Mouse (Mus musculus): Measurements from ENCODE around the gene Slc22a19. TPM values are rescaled to one million over a fixed set of nuclear protein-coding genes. Genes with fewer than 3 reads are reported as not detected.
"Not testable (repeated sequence)": the region's sequence is repeated elsewhere in the genome, so short reads cannot be mapped to it uniquely, and the experiment has no call there.

The Slc22a19 gene
- not detected in 2 replicates for polyA plus RNA-seq (2016; fragmentation: Nextera tagmentation; extraction: Ambion mirVana)

DNA sequence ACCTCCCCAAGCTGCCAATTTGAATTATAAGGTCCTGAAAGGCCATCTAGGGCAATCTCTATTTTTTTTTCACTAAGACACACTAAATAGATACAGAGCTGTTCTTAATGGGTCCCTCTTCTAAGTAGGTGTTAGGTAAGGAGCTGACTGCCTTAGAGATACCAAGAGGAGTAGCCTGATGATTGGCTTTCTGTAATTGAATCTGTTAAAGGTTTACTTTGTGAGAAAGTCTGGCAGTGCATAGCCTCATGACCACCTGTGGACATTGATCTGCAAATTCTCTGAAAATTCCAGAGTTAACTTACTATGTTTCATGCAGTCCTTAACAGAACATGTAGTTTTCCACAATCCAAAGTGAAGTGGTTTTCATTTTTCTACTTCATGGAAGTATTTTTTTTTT lies at the start of gene Slc22a19:
TSS of gene Slc22a19 (minus strand) at position 163 of the 400 bp plus-strand sequence.
- no peak within 1 kb of the TSS for H3K4me3 ChIP-seq
- no peaks in the 10 kb centered on the region for H3K27me3 ChIP-seq (ENCODE audit: poor library complexity, severe bottlenecking)
- H3K4me1 ChIP-seq: no peaks in the 10 kb centered on the region
- no peaks in the 10 kb centered on the region for H3K9me3 ChIP-seq
- no peak within 1 kb of the TSS for H3K27ac ChIP-seq
- no peak for DNase-seq (ENCODE audit: extremely low spot score, low spot score)
- H3K36me3 ChIP-seq (replicated peaks): no peaks in the 10 kb centered on the region

DNA sequence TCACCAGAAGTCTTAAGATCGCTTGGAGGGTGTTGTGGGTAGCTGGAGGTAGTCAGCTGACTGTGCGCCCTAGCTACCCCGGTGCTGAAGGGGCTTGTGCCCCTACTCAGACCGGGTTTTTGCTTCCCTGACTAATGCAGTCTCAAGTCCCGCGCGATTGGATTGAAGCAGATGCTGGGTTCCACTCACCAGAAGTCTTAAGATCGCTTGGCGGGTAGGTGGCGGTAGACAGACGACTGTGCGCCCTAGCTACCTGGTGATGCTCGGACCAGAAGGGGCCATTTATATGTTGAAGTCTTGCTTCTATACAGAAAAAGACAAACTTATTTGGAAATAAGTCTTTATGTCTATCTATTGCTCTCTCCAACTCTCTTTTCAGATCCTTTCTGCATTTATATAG lies 42.3 kb upstream of the Slc22a19 start:
- peaks cover 15% of the 10 kb centered on the region for H3K9me3 ChIP-seq
- WGBS: 71% methylated on average over 13 of the region's 13 CpGs
- not testable (repeated sequence) for DNase-seq (ENCODE audit: extremely low spot score, low spot score); H3K36me3 ChIP-seq (replicated peaks); H3K27ac ChIP-seq; H3K27me3 ChIP-seq (ENCODE audit: poor library complexity, severe bottlenecking); H3K4me1 ChIP-seq; H3K4me3 ChIP-seq

DNA sequence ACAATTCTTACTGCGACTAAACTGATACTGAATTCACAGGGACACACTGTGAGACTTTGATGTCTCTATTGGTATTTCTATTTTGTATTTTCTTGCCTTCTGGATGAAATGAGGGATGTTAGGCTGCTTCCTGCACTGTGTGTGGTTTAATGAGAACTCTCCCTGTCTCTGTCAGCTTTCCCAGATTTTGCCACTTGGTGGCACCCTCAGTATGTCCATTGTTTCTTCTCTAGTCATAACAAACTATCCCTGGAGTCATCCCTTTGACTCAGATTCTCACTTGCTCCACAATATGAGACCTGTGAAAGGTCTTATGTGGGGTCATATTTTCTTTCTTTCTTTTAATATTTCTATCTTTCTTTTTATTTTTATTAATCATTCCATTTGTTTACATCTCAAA lies 18.4 kb upstream of the Slc22a19 start:
- peaks cover 10% of the 10 kb centered on the region; the same call in 1 of the 2 replicates for H3K9me3 ChIP-seq
- 42% methylated on average over 1 of the region's 1 CpGs for WGBS
- no peaks in the 10 kb centered on the region for H3K4me1 ChIP-seq
- no peak overlapping the region for H3K4me3 ChIP-seq
- no peaks in the 10 kb centered on the region for H3K27me3 ChIP-seq (ENCODE audit: poor library complexity, severe bottlenecking)
- DNase-seq (ENCODE audit: extremely low spot score, low spot score): no peak
- no peaks in the 10 kb centered on the region for H3K36me3 ChIP-seq (replicated peaks)
- H3K27ac ChIP-seq: no peak overlapping the region

DNA sequence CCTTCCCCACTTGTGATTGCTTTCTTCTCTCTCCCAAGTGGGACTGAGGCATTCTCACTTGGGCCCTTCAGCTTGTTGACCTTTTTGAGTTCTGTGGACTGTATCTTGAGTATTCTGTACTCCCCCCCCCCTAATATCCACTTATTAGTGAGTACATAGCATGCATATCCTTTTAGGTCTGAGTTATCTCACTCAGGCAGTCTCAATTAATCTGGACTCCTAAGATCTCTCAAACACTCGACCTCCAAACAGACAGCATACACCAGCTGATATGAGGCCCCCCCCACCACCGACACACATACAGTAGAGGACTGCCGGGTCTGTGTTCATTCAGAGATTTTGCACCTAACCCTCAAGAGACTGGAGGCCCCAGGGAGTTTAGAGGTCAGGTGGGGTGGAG lies 18.0 kb downstream of the Slc22a19 start:
- 77% methylated on average over 3 of the region's 3 CpGs for WGBS
- DNase-seq (ENCODE audit: extremely low spot score, low spot score): not testable (repeated sequence)

DNA sequence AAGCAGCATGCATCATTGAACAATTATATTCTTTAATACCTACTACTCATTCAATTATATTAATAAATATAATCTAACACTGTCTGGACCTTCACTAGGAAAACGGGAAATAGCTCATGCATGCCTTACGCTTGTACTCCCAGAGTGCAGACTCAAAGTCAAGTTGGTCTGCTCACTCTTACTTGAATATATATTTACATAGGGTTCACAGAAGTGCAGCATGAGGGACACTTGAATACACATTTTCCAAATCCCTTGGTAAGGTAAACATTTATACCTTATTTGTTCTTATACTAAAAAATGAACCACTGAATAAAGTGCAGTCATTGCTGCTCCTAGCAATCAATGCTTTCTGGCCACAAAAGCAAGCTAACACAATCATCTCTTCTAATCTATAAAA lies 19.9 kb downstream of the Slc22a19 start:
- no peaks in the 10 kb centered on the region for H3K9me3 ChIP-seq
- no peak for DNase-seq (ENCODE audit: extremely low spot score, low spot score)
- no peak overlapping the region for H3K27ac ChIP-seq
- no peaks in the 10 kb centered on the region for H3K4me1 ChIP-seq
- WGBS: 94% methylated on average over 2 of the region's 2 CpGs
- H3K36me3 ChIP-seq (replicated peaks): no peaks in the 10 kb centered on the region
- H3K4me3 ChIP-seq: no peak overlapping the region
- H3K27me3 ChIP-seq (ENCODE audit: poor library complexity, severe bottlenecking): no peaks in the 10 kb centered on the region

More for the DNA sequence above, 18.0 kb downstream of the Slc22a19 start:
- H3K36me3 ChIP-seq (replicated peaks); H3K9me3 ChIP-seq; H3K27me3 ChIP-seq (ENCODE audit: poor library complexity, severe bottlenecking); H3K4me3 ChIP-seq; H3K27ac ChIP-seq; H3K4me1 ChIP-seq: not testable (repeated sequence)

DNA sequence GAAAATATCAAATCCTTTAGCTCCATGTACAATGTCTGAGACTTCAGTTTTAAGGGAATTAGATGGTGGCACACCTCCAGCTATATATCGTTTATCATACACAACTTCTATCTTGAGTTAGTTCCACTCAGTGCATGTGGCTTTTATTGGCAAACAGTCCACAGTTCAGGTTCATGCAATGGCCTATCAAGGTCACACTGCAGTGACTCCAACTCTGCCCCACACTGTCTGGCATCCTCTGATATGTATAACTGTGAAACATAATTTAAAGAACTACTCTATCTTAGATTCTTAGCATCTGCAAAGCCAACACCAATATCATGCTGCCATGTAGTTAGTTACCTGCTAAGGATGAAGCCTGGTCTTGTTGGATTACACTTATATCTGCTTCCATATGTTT lies 23.1 kb downstream of the Slc22a19 start:
- no peak for DNase-seq (ENCODE audit: extremely low spot score, low spot score)
- no peaks in the 10 kb centered on the region for H3K27me3 ChIP-seq (ENCODE audit: poor library complexity, severe bottlenecking)
- no peaks in the 10 kb centered on the region for H3K9me3 ChIP-seq
- no peaks in the 10 kb centered on the region for H3K4me1 ChIP-seq
- no peak overlapping the region for H3K27ac ChIP-seq
- H3K4me3 ChIP-seq: no peak overlapping the region
- 95% methylated on average over 1 of the region's 1 CpGs for WGBS
- H3K36me3 ChIP-seq (replicated peaks): no peaks in the 10 kb centered on the region

DNA sequence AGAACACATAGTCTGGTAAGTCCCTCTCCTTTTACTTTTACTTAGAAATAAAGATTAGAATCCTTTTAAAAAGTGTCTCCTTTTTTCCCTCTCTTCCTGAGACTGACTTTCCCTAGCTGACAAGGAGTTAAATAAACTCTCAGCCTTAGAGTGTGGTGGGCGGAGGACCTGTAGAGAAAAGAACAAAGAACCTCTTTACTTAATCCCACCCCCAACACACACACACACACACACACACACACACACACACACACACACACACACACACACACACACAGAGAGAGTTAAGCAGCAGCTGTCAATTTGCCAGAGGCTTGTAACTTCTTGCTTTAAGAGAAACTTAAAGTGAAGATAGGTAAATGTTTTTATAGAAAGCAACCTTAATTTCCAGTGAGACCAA lies 39.1 kb downstream of the Slc22a19 start:
- Histone ChIP-seq H3K9me3 (no peaks in the 10 kb centered on the region; the same call in 1 of the 2 replicates), H3K4me1 (peaks cover 8% of the 10 kb centered on the region; the same call in 1 of the 2 replicates), H3K4me3 (no peak overlapping the region), H3K27ac (no peak overlapping the region), H3K27me3 (ENCODE audit: poor library complexity, severe bottlenecking) (no peaks in the 10 kb centered on the region), H3K36me3 (replicated peaks) (no peaks in the 10 kb centered on the region)
- DNase-seq (ENCODE audit: extremely low spot score, low spot score): no peak
- 6% methylated on average over 1 of the region's 1 CpGs for WGBS

DNA sequence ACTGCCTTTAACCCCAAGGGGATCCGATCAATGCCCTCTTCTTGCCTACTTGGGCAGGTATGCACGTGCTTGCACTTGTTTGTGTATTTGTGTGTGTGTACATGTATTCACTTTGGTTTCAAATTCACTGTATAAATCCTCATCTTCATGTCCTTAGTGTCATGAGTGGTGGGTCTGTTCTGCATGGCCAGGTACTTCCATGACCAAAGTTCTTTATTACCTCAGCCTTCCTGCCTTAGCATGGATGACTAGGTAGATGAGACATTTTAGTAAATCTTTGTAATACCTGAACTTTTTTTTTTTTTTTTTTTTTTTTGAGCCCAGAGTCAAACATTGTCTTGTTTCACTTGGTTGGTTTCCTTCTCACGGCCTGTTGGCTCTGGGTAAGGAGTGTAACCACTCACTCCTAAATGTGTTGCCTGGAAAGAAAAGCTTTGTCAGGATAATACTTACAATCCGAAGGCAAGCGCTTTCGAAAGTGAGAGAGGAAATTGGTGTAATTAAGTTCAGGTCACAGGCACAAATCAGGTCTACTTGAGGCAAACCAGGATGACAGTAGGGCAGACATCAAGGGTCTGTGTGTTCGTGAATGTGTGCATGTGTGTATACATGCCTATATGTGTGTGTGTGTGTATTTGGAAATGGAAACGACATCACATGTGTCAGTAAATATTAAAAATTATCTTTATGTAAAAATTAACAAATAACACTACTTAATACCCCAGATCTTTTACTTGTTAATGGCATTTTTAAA lies 62.0 kb downstream of the Slc22a19 start:
- 89% methylated on average over 8 of the region's 8 CpGs for WGBS
- DNase-seq (ENCODE audit: extremely low spot score, low spot score): no peak
- Histone ChIP-seq H3K4me3 (no peak overlapping the region), H3K36me3 (replicated peaks) (no peaks in the 10 kb centered on the region), H3K27me3 (ENCODE audit: poor library complexity, severe bottlenecking) (no peaks in the 10 kb centered on the region), H3K27ac (no peak overlapping the region), H3K4me1 (no peaks in the 10 kb centered on the region), H3K9me3 (no peaks in the 10 kb centered on the region)

- WGBS: 79% methylated on average over 1 of the region's 1 CpGs
- H3K4me3 ChIP-seq: no peak overlapping the region
- no peak for DNase-seq (ENCODE audit: extremely low spot score, low spot score)
These were observed 77.3 kb downstream of the Slc22a19 start for GRCm38 (mm10) chr19:7633786-7634185.

GRCm38 (mm10) chr19:7633021-7633420 lies 78.1 kb downstream of the Slc22a19 start:
- Histone ChIP-seq H3K36me3 (replicated peaks) (no peaks in the 10 kb centered on the region), H3K4me3 (no peak overlapping the region), H3K27ac (no peak overlapping the region), H3K27me3 (ENCODE audit: poor library complexity, severe bottlenecking) (no peaks in the 10 kb centered on the region), H3K4me1 (no peaks in the 10 kb centered on the region), H3K9me3 (no peaks in the 10 kb centered on the region)
- no peak for DNase-seq (ENCODE audit: extremely low spot score, low spot score)

More at GRCm38 (mm10) chr19:7633786-7634185, 77.3 kb downstream of the Slc22a19 start:
- no peak overlapping the region for H3K27ac ChIP-seq
- H3K27me3 ChIP-seq (ENCODE audit: poor library complexity, severe bottlenecking): no peaks in the 10 kb centered on the region
- no peaks in the 10 kb centered on the region for H3K4me1 ChIP-seq
- no peaks in the 10 kb centered on the region for H3K9me3 ChIP-seq
- no peaks in the 10 kb centered on the region for H3K36me3 ChIP-seq (replicated peaks)

Other genes with a start within 250 kb of the Slc22a19 start
- 237 and 242 TPM in 2 replicates for gene Rtn3, start 228.0 kb downstream of the Slc22a19 start, polyA plus RNA-seq (2016; fragmentation: Nextera tagmentation; extraction: Ambion mirVana)
- gene Atl3, start 217.3 kb downstream of the Slc22a19 start, polyA plus RNA-seq (2016; fragmentation: Nextera tagmentation; extraction: Ambion mirVana): 7.3 and 7.8 TPM in 2 replicates
- 5.7 and 6.9 TPM in 2 replicates for gene Pla2g16, start 153.9 kb downstream of the Slc22a19 start, polyA plus RNA-seq (2016; fragmentation: Nextera tagmentation; extraction: Ambion mirVana)
- gene Lgals12, start 104.1 kb downstream of the Slc22a19 start, polyA plus RNA-seq (2016; fragmentation: Nextera tagmentation; extraction: Ambion mirVana): 0.11 and 0.14 TPM in 2 replicates
- not detected in 2 replicates for gene Hrasls5, start 98.8 kb downstream of the Slc22a19 start, polyA plus RNA-seq (2016; fragmentation: Nextera tagmentation; extraction: Ambion mirVana)
- gene Slc22a26, start 91.4 kb upstream of the Slc22a19 start, polyA plus RNA-seq (2016; fragmentation: Nextera tagmentation; extraction: Ambion mirVana): not detected in 2 replicates